Mouse (Mus musculus) embryo, embryonic 11 days (tissue): ENCODE measurements around the gene Acr.

Experiments used
- DNase-seq: peaks from one replicate; pipeline ENCODE4 v3.0.0-alpha.2; 2015

Gene Acr

GRCm38 (mm10) chr15:89623626-89623959, 55.5 kb downstream of the Acr start:
- peak; percentile 82 for DNase-seq
